Mouse (Mus musculus): Measurements from ENCODE around the gene Tmprss9.

DNA sequence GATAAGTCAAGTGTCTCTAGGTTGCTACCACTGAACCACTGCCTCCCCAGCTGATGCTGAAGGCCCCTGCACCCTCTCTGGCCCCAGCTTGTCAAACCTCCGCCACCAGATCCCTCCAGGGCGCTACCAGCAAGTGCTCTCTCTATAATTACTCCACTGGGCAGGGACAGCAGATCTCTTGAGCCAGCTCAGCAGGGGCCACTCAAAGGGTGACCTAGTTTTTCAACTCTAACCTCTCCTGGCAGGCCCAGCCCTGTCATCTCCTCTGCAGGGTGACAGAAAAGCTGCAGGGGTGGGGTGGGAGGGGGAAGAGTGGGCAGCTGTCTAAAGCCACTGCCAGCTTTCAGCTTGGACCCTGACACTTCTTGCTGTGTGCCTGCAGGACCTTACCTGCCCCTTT lies 33.8 kb upstream of the Tmprss9 start:
- TF ChIP-seq CTCF (IDR thresholded peaks at IDR 0.05; ENCODE audit: extremely low read depth, insufficient read length, insufficient replicate concordance, low read depth, low read length) = no peak
- no peak for TF ChIP-seq POLR2A (IDR thresholded peaks at IDR 0.05; ENCODE audit: low read depth, low read length)
